Mouse (Mus musculus) bone marrow macrophage, adult 2 months (primary cell): Measurements from ENCODE around the gene Neurod2.

Experiments used
- CTCF ChIP-seq: IDR thresholded peaks from 2 replicates; pipeline ENCODE4 v1.5.1; 2012; ENCODE audit warnings: low read depth, mild to moderate bottlenecking, low read length, moderate library complexity
- POLR2A ChIP-seq: IDR thresholded peaks from 2 replicates; pipeline ENCODE4 v1.6.1; 2012; ENCODE audit warnings: mild to moderate bottlenecking, low read depth, low read length, borderline replicate concordance

DNA sequence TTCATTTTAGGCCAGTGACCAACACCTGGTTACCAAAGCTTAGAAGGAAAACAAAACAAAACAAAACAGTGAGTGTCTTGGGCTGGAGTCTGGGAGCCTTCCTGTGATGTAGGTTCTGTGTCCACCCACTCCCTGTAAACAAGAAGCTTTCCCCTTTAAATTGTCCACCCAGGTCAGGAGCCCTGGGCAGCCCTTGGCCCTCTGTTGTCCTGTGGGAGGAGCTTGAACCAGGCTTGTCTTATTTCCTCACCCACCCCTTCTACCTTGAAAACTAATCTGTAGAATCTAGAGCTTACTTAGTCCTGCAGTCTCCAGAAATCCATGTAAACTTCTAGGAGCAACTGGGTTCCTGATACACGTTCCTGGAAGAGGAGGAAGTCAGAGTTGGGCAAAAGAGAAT is 7.3 kb downstream of the Neurod2 start:
- no peak for TF ChIP-seq POLR2A
- TF ChIP-seq CTCF: no peak
